Mouse (Mus musculus): ENCODE measurements at regions not wholly inside any gene's neighbourhood (a gene's known extent, or its start where the extent isn't known, plus 50 kb on each side); places are given as distances from the start of the nearest gene placed in this dataset.

DNA sequence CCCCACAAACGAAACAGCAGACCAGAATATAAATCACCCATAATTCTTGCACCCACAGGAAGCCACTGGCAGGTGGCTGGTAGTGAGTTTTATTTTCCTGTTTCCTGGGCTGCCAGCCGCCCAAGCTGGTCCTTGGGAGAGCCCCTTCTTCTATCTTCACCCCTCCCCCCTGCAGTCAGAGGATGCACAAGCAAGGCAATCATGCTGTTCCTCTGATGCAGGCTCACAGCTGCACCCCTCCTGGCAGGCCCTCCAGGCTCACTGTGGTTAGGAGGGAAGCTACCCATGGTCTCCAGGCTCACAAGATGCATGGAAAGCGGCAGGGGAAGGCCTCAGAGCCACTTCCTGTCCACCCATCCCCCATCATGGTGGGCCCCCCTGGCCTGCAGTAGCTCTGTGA is 79.3 kb upstream of the Aldh1b1 start:
- ATAC-seq (ENCODE audit: low read depth), result no peak
- H3K4me1 ChIP-seq (replicated peaks; ENCODE audit: control insufficient read depth, insufficient read depth, low read length), result no peaks in the 10 kb centered on the region
- 47% methylated on average over 3 of the region's 3 CpGs for WGBS
- no peak overlapping the region for H3K9ac ChIP-seq (ENCODE audit: low read length)
- H3K36me3 ChIP-seq (ENCODE audit: control insufficient read depth, insufficient read depth, low read length), result no peaks in the 10 kb centered on the region
- no peaks in the 10 kb centered on the region for H3K27me3 ChIP-seq (ENCODE audit: control insufficient read depth, insufficient read depth, low read depth, low read length)
- H3K9me3 ChIP-seq (ENCODE audit: control insufficient read depth, low read length), result no peaks in the 10 kb centered on the region
- H3K4me3 ChIP-seq (ENCODE audit: low read length), result no peak overlapping the region
- no peak overlapping the region for H3K4me2 ChIP-seq (ENCODE audit: low read depth, low read length)
- no peak overlapping the region for H3K27ac ChIP-seq (ENCODE audit: low read length)

GRCm38 (mm10) chr4:45715878-45716277 is 82.9 kb upstream of the Aldh1b1 start:
- Histone ChIP-seq H3K4me2 (ENCODE audit: low read depth, low read length) (no peak overlapping the region), H3K9me3 (ENCODE audit: control insufficient read depth, low read length) (no peaks in the 10 kb centered on the region), H3K9ac (ENCODE audit: low read length) (no peak overlapping the region), H3K27me3 (ENCODE audit: control insufficient read depth, insufficient read depth, low read depth, low read length) (no peaks in the 10 kb centered on the region), H3K4me1 (replicated peaks; ENCODE audit: control insufficient read depth, insufficient read depth, low read length) (no peaks in the 10 kb centered on the region), H3K36me3 (ENCODE audit: control insufficient read depth, insufficient read depth, low read length) (no peaks in the 10 kb centered on the region), H3K4me3 (ENCODE audit: low read length) (no peak overlapping the region), H3K27ac (ENCODE audit: low read length) (no peak overlapping the region)
- 80% methylated on average over 1 of the region's 1 CpGs for WGBS
- no peak for ATAC-seq (ENCODE audit: low read depth)

DNA sequence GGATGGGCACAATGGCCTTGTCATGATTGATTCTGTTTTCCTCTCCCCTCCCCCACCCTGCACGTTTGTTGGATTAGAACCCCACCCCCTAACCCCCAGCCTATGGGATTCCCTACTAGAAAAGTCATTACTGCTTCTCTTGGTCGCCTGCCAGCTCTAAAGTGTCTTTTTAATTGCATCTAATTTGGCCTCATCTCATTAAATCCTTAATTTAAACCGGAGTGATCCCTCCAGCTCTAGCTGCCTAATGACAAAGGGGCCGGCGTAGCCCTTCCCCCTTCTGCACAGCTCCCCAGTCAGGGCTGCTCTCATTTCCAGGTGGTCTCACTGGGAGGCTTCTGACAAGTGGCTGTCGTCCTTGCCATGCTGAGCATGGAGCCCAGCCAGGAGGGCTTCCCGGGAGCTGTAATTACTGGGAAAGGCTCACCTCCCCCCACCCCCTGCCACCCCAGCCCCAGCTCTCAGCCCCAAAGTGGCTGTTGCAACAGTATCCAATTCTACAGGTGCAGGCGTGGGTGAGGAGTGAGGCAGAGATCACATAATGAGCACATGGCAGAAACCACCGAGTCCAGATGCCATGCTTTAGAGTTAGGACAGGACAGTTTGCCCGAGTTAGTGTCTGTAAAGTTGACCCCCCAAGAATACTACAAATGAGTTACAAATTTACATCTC is 84.8 kb upstream of the Aldh1b1 start:
- H3K27ac ChIP-seq (ENCODE audit: low read length), result no peak overlapping the region
- no peaks in the 10 kb centered on the region for H3K27me3 ChIP-seq (ENCODE audit: control insufficient read depth, insufficient read depth, low read depth, low read length)
- no peaks in the 10 kb centered on the region for H3K4me1 ChIP-seq (replicated peaks; ENCODE audit: control insufficient read depth, insufficient read depth, low read length)
- no peak for ATAC-seq (ENCODE audit: low read depth)
- H3K9me3 ChIP-seq (ENCODE audit: control insufficient read depth, low read length), result no peaks in the 10 kb centered on the region
- H3K4me2 ChIP-seq (ENCODE audit: low read depth, low read length), result no peak overlapping the region
- H3K36me3 ChIP-seq (ENCODE audit: control insufficient read depth, insufficient read depth, low read length), result no peaks in the 10 kb centered on the region
- H3K4me3 ChIP-seq (ENCODE audit: low read length), result no peak overlapping the region
- WGBS, result 18% methylated on average over 10 of the region's 10 CpGs
- no peak overlapping the region for H3K9ac ChIP-seq (ENCODE audit: low read length)

DNA sequence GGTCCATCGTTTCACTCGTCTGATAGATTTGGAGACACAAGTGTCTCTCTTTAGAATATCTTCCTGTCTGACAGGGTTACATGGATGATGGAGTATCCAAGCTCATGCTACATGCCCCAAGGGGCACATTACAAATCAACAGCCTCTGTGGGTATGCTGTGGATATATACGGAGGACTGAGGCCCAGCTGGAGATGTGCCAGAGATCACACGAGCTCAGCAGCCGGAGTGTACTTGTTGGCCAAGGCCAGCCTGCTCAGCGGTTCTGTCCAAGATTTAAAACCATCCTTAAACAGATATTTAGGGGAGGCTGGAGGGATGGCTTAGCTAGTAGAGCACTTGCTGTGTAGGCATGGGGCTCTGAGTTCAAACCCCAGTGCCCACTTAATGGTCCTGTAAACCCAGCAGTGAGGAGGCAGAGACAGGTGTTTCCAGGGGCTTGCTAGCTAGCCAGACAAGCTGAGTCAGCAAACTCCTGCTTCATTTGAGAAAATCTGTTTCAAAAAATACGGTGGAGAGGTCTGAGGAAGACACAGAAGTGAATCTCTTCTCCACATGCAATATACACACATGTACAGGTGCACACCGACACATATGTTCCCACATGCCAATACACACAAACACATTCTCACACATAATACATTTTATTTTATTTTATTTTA is 85.6 kb upstream of the Aldh1b1 start:
- H3K4me3 ChIP-seq (ENCODE audit: low read length), result no peak overlapping the region
- H3K9me3 ChIP-seq (ENCODE audit: control insufficient read depth, low read length), result no peaks in the 10 kb centered on the region
- H3K9ac ChIP-seq (ENCODE audit: low read length), result no peak overlapping the region
- H3K27me3 ChIP-seq (ENCODE audit: control insufficient read depth, insufficient read depth, low read depth, low read length), result no peaks in the 10 kb centered on the region
- H3K4me2 ChIP-seq (ENCODE audit: low read depth, low read length), result no peak overlapping the region
- H3K36me3 ChIP-seq (ENCODE audit: control insufficient read depth, insufficient read depth, low read length), result no peaks in the 10 kb centered on the region
- no peaks in the 10 kb centered on the region for H3K4me1 ChIP-seq (replicated peaks; ENCODE audit: control insufficient read depth, insufficient read depth, low read length)
- 39% methylated on average over 8 of the region's 8 CpGs for WGBS
- H3K27ac ChIP-seq (ENCODE audit: low read length), result no peak overlapping the region
- ATAC-seq (ENCODE audit: low read depth), result peak; percentile 45; the same call in 1 of the 2 replicates

- H3K27ac ChIP-seq (ENCODE audit: low read length), result no peak overlapping the region
- H3K4me3 ChIP-seq (ENCODE audit: low read length), result no peak overlapping the region
- no peak overlapping the region for H3K9ac ChIP-seq (ENCODE audit: low read length)
- no peaks in the 10 kb centered on the region for H3K36me3 ChIP-seq (ENCODE audit: control insufficient read depth, insufficient read depth, low read length)
- no peak for ATAC-seq (ENCODE audit: low read depth)
- 42% methylated on average over 7 of the region's 7 CpGs for WGBS
- H3K4me2 ChIP-seq (ENCODE audit: low read depth, low read length), result no peak overlapping the region
- H3K4me1 ChIP-seq (replicated peaks; ENCODE audit: control insufficient read depth, insufficient read depth, low read length), result no peaks in the 10 kb centered on the region
- H3K9me3 ChIP-seq (ENCODE audit: control insufficient read depth, low read length), result no peaks in the 10 kb centered on the region
- H3K27me3 ChIP-seq (ENCODE audit: control insufficient read depth, insufficient read depth, low read depth, low read length), result no peaks in the 10 kb centered on the region
Measured at GRCm38 (mm10) chr4:45703997-45704396, 94.8 kb upstream of the Aldh1b1 start.

DNA sequence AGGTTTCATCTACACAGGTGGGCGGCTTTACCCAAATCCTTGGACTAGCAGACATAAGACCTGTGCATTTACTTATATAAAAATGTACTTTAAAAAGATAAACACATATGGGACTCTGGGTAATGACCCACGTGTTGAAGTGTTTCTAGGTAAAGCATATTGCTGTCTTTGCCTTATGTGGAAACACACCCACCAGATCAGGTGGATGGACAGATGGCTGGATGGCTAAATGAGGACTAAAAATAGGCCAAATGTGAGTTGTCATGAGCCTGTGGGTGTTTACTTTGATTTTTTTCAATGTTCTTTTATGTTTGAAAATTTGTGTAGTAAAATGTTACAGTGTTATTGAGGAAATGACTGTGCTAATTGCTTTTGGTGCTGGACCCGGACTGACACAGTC is 99.2 kb upstream of the Aldh1b1 start:
- H3K36me3 ChIP-seq (ENCODE audit: control insufficient read depth, insufficient read depth, low read length), result no peaks in the 10 kb centered on the region
- H3K9ac ChIP-seq (ENCODE audit: low read length), result no peak overlapping the region
- no peak for ATAC-seq (ENCODE audit: low read depth)
- H3K4me1 ChIP-seq (replicated peaks; ENCODE audit: control insufficient read depth, insufficient read depth, low read length), result no peaks in the 10 kb centered on the region
- no peak overlapping the region for H3K27ac ChIP-seq (ENCODE audit: low read length)
- no peak overlapping the region for H3K4me3 ChIP-seq (ENCODE audit: low read length)
- WGBS, result 72% methylated on average over 3 of the region's 3 CpGs
- H3K27me3 ChIP-seq (ENCODE audit: control insufficient read depth, insufficient read depth, low read depth, low read length), result no peaks in the 10 kb centered on the region
- H3K9me3 ChIP-seq (ENCODE audit: control insufficient read depth, low read length), result no peaks in the 10 kb centered on the region
- no peak overlapping the region for H3K4me2 ChIP-seq (ENCODE audit: low read depth, low read length)

GRCm38 (mm10) chr4:45695239-45695638 is 103.6 kb upstream of the Aldh1b1 start:
- no peak overlapping the region for H3K27ac ChIP-seq (ENCODE audit: low read length)
- H3K36me3 ChIP-seq (ENCODE audit: control insufficient read depth, insufficient read depth, low read length), result no peaks in the 10 kb centered on the region
- no peak overlapping the region for H3K4me2 ChIP-seq (ENCODE audit: low read depth, low read length)
- no peak for ATAC-seq (ENCODE audit: low read depth)
- no peak overlapping the region for H3K4me3 ChIP-seq (ENCODE audit: low read length)
- no peak overlapping the region for H3K9ac ChIP-seq (ENCODE audit: low read length)
- H3K4me1 ChIP-seq (replicated peaks; ENCODE audit: control insufficient read depth, insufficient read depth, low read length), result no peaks in the 10 kb centered on the region
- no peaks in the 10 kb centered on the region for H3K9me3 ChIP-seq (ENCODE audit: control insufficient read depth, low read length)
- WGBS, result 16% methylated on average over 1 of the region's 1 CpGs
- no peaks in the 10 kb centered on the region for H3K27me3 ChIP-seq (ENCODE audit: control insufficient read depth, insufficient read depth, low read depth, low read length)

- 59% methylated on average over 12 of the region's 12 CpGs for WGBS
- H3K27ac ChIP-seq (ENCODE audit: low read length), result no peak overlapping the region
- H3K4me2 ChIP-seq (ENCODE audit: low read depth, low read length), result no peak overlapping the region
Measured at GRCm38 (mm10) chr4:45689991-45690916, 108.6 kb upstream of the Aldh1b1 start.

DNA sequence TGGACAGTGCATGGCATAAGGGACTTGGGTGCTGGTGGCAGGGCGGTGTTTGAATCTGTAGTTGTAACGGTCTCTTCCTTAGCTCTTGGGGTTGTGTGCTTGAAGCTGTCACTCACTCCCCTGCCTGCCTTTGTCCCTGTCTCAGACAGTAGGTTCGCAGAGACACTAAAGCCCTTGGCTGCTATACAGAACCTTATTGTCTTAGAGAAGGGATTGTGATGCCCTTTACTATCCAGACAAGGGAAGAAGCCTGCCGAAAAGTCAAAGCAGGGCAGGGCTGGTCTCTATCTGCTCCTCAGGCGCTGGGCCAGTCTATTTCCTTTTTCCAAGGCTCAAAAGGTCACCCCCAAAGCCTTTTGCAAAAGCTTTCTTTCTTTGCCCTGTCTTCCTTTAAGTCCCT is 109.2 kb upstream of the Aldh1b1 start:
- Histone ChIP-seq H3K9me3 (ENCODE audit: control insufficient read depth, low read length) (no peaks in the 10 kb centered on the region), H3K4me1 (replicated peaks; ENCODE audit: control insufficient read depth, insufficient read depth, low read length) (no peaks in the 10 kb centered on the region), H3K4me2 (ENCODE audit: low read depth, low read length) (no peak overlapping the region), H3K36me3 (ENCODE audit: control insufficient read depth, insufficient read depth, low read length) (no peaks in the 10 kb centered on the region), H3K27ac (ENCODE audit: low read length) (no peak overlapping the region), H3K4me3 (ENCODE audit: low read length) (no peak overlapping the region), H3K27me3 (ENCODE audit: control insufficient read depth, insufficient read depth, low read depth, low read length) (no peaks in the 10 kb centered on the region), H3K9ac (ENCODE audit: low read length) (no peak overlapping the region)
- no peak for ATAC-seq (ENCODE audit: low read depth)
- WGBS, result 43% methylated on average over 5 of the region's 5 CpGs

More at GRCm38 (mm10) chr4:45689991-45690916, 108.6 kb upstream of the Aldh1b1 start:
- no peak for ATAC-seq (ENCODE audit: low read depth)
- H3K27me3 ChIP-seq (ENCODE audit: control insufficient read depth, insufficient read depth, low read depth, low read length), result no peaks in the 10 kb centered on the region
- no peaks in the 10 kb centered on the region for H3K9me3 ChIP-seq (ENCODE audit: control insufficient read depth, low read length)
- no peak overlapping the region for H3K4me3 ChIP-seq (ENCODE audit: low read length)
- H3K4me1 ChIP-seq (replicated peaks; ENCODE audit: control insufficient read depth, insufficient read depth, low read length), result no peaks in the 10 kb centered on the region
- no peak overlapping the region for H3K9ac ChIP-seq (ENCODE audit: low read length)
- no peaks in the 10 kb centered on the region for H3K36me3 ChIP-seq (ENCODE audit: control insufficient read depth, insufficient read depth, low read length)

All from lung, embryonic 16.5 days (tissue).